10 mouse cellular contexts compared by ENCODE assay signal in genomic region chr7:49562851-49563250, GRCm38 (mm10).
DNase-seq lines count a peak whose midpoint lies in the region; ATAC-seq and TF ChIP-seq lines count a peak whose summit lies in the region.
"Had no signal": no experiment of that assay in that cellular context is flagged by ENCODE, and none has a peak within 500 bp of the region (broad histone marks: within the 10 kb centered on the region; RNA-seq: fewer than 3 reads in every experiment).

No protein-coding gene starts in this region.

- peaks cover 79% of the 10 kb centered on the region for H3K36me3 ChIP-seq in heart, embryonic 13.5 days
- no peaks in the 10 kb centered on the region for H3K36me3 ChIP-seq in forebrain, embryonic 12.5 days (replicated peaks)

- H3K27ac ChIP-seq in left cerebral cortex, adult 2 months = peak overlapping the region; percentile 75
- peak overlapping the region; percentile 52 for H3K27ac ChIP-seq in heart, embryonic 13.5 days (replicated peaks)
- H3K27ac ChIP-seq in forebrain, embryonic 12.5 days = no peak overlapping the region
- H3K27ac ChIP-seq: hindbrain, embryonic 13.5 days had no signal

- H3K9me3 ChIP-seq in heart, embryonic 13.5 days = no peaks in the 10 kb centered on the region
- H3K9me3 ChIP-seq in forebrain, embryonic 12.5 days = no peaks in the 10 kb centered on the region
- H3K9me3 ChIP-seq: hindbrain, embryonic 13.5 days had no signal

- H3K4me1 ChIP-seq in heart, embryonic 13.5 days = peaks cover 84% of the 10 kb centered on the region
- no peaks in the 10 kb centered on the region for H3K4me1 ChIP-seq in forebrain, embryonic 12.5 days

- intact Hi-C loops in left cerebral cortex, adult 2 months (cut with DNase I) = loop anchor here (5.0 to 10.0 kb wide), 2 partner anchors 91 to 308 kb away; no protein-coding TSS in a partner anchor

- no peak for ATAC-seq in heart, embryonic 13.5 days (ENCODE audit: extremely low read depth, insufficient number of reproducible peaks, low FRiP score, low TSS enrichment)
- no peak for ATAC-seq in forebrain, embryonic 12.5 days (ENCODE audit: low FRiP score)

- no peak overlapping the region for H3K4me2 ChIP-seq in heart, embryonic 13.5 days
- H3K4me2 ChIP-seq in forebrain, embryonic 12.5 days = no peak overlapping the region
- H3K4me2 ChIP-seq: hindbrain, embryonic 13.5 days had no signal

- H3K4me3 ChIP-seq in left cerebral cortex, adult 2 months = no peak overlapping the region
- no peak overlapping the region for H3K4me3 ChIP-seq in heart, embryonic 13.5 days
- H3K4me3 ChIP-seq in forebrain, embryonic 12.5 days (replicated peaks) = no peak overlapping the region
- H3K4me3 ChIP-seq: hindbrain, embryonic 13.5 days had no signal

- 61% methylated on average over 8 of the region's 8 CpGs for WGBS in heart, embryonic 13.5 days
- WGBS in forebrain, embryonic 12.5 days = 94% methylated on average over 8 of the region's 8 CpGs

- H3K9ac ChIP-seq in heart, embryonic 13.5 days = peak overlapping the region; percentile 63; the same call in 1 of the 2 replicates
- H3K9ac ChIP-seq in forebrain, embryonic 12.5 days = no peak overlapping the region
- H3K9ac ChIP-seq: hindbrain, embryonic 13.5 days had no signal

- H3K27me3 ChIP-seq in heart, embryonic 13.5 days (replicated peaks) = no peaks in the 10 kb centered on the region
- no peaks in the 10 kb centered on the region for H3K27me3 ChIP-seq in forebrain, embryonic 12.5 days
- H3K27me3 ChIP-seq: hindbrain, embryonic 13.5 days had no signal

- peak; percentile 38 for DNase-seq in cerebellum, adult 11-12 months
- DNase-seq in cerebellum, postnatal 4 days (ENCODE audit: low spot score in 2 of 2) = no peak
- no peak for DNase-seq in left cerebral cortex, adult 2 months (ENCODE audit: extremely low spot score in 1 of 2, low spot score in 2 of 2)
- no peak for DNase-seq in left cerebral cortex, adult 8-10 months (ENCODE audit: low spot score in 2 of 2)
- DNase-seq in Muller cell, postnatal 12 days (ENCODE audit: inconsistent ontology term) = peak; percentile 46
- no peak for DNase-seq in natural killer cell, adult 2 months (ENCODE audit: low spot score in 2 of 2)
- DNase-seq: kidney, adult 9 months had no signal

- TF ChIP-seq CTCF in left cerebral cortex, adult 2 months (IDR thresholded peaks at IDR 0.05) = no peak

Comparison
In these comparisons a context has a peak if more than half of its experiments do, and no peak if none do; other contexts are left out.
1. DNase-seq: peak in cerebellum, adult 11-12 months (single experiment) and Muller cell, postnatal 12 days (single experiment); none in cerebellum, postnatal 4 days (0 of 2), left cerebral cortex, adult 2 months (0 of 2), left cerebral cortex, adult 8-10 months (0 of 2) and natural killer cell, adult 2 months (0 of 2).